Mouse (Mus musculus) adrenal gland, postnatal 14 days (tissue): ENCODE data around the gene Olfr160. TPM values are rescaled to one million over a fixed set of nuclear protein-coding genes. Genes with fewer than 3 reads are reported as not detected.

Experiments used
- total RNA-seq: library from RNA; stranded (reverse); gene quantifications from 2 replicates; pipeline ENCODE4 v1.2.3, GENCODE M21; 2021

Gene Olfr160
- total RNA-seq, 1 experiment from 2014 or later = not detected

Other genes with a start within 250 kb of the Olfr160 start
- gene Msantd2, start 226.9 kb downstream of the Olfr160 start, total RNA-seq = 21.9 and 22.5 TPM in 2 replicates
- 64.0 and 81.0 TPM in 2 replicates for gene Esam, start 188.2 kb downstream of the Olfr160 start, total RNA-seq
- 5.2 and 9.1 TPM in 2 replicates for gene Vsig2, start 177.0 kb downstream of the Olfr160 start, total RNA-seq
- gene Nrgn, start 163.3 kb downstream of the Olfr160 start, total RNA-seq = 3.6 and 4.8 TPM in 2 replicates
- gene Siae, start 160.6 kb downstream of the Olfr160 start, total RNA-seq = 12.4 and 14.7 TPM in 2 replicates
- 4.9 and 5.0 TPM in 2 replicates for gene Spa17, start 102.5 kb downstream of the Olfr160 start, total RNA-seq
- gene Tbrg1, start 58.9 kb downstream of the Olfr160 start, total RNA-seq = 86.0 and 99.4 TPM in 2 replicates
- 0.19 TPM in 2 replicates for gene Panx3, start 47.0 kb downstream of the Olfr160 start, total RNA-seq
- gene Olfr874, start 28.9 kb upstream of the Olfr160 start, total RNA-seq = not detected in 2 replicates
- gene Olfr875, start 55.6 kb upstream of the Olfr160 start, total RNA-seq = not detected in 2 replicates
- not detected in 2 replicates for gene Olfr876, start 86.8 kb upstream of the Olfr160 start, total RNA-seq
- not detected in 2 replicates for gene Olfr877, start 138.0 kb upstream of the Olfr160 start, total RNA-seq
- not detected in 2 replicates for gene Olfr145, start 180.5 kb upstream of the Olfr160 start, total RNA-seq
- not detected in 2 replicates for gene Olfr878, start 201.6 kb upstream of the Olfr160 start, total RNA-seq